Mouse (Mus musculus): ENCODE data around the gene Wdr3. TPM values are rescaled to one million over a fixed set of nuclear protein-coding genes. Genes with fewer than 3 reads are reported as not detected.

Gene Wdr3
- 1 to 10 TPM; 1.7 to 8.4 TPM for polyA plus RNA-seq (2012; fragmentation: generic; extraction: Trizol)

GRCm38 (mm10) chr3:100162315-100163105 is at the start of gene Wdr3, which contains the start of gene Gdap2:
Gene Wdr3, minus strand, starts transcription at chr3:100162407.
Gene Gdap2, plus strand, starts transcription at chr3:100162381.

Other genes with a start within 250 kb of the Wdr3 start
- gene Gdap2, start within 50 bp of the Wdr3 start, polyA plus RNA-seq (2012; fragmentation: generic; extraction: Trizol): 1 to 10 TPM; 3.5 to 9.3 TPM

Measured in C3H10T1/2 (cell line).